Mouse (Mus musculus) liver, postnatal 0 days (tissue): Measurements from ENCODE around the gene Psmd14. TPM values are rescaled to one million over a fixed set of nuclear protein-coding genes. Genes with fewer than 3 reads are reported as not detected.

Experiments
- ATAC-seq: fragments of 200-750 bp; cut with Nextera tagmentation; 2 replicates; pipeline ENCODE4 v1.8.0; 2017; ENCODE audit warnings: mild to moderate bottlenecking, moderate library complexity
- DNase-seq: peaks from one replicate; pipeline ENCODE4 v3.0.0-alpha.2; 2016
- H3K27ac ChIP-seq: fragments of 300-500 bp; sonication (generic); 2 replicates; pipeline ENCODE4 v1.5.1; 2014; ENCODE audit warnings: antibody characterized with exemption, moderate library complexity, mild to moderate bottlenecking, low read depth
- H3K27me3 ChIP-seq: fragments of 300-500 bp; sonication (generic); 2 replicates; pipeline ENCODE4 v1.6.1; 2014; ENCODE audit warnings: low read length, control low read depth, mixed read lengths; ENCODE audit not compliant: insufficient read depth
- H3K36me3 ChIP-seq: fragments of 300-500 bp; sonication (generic); replicated peaks from 2 replicates; pipeline ENCODE4 v1.6.1; 2014; ENCODE audit warnings: mild to moderate bottlenecking, control low read depth, low read length, moderate library complexity, mixed read lengths; ENCODE audit not compliant: insufficient read depth
- H3K4me1 ChIP-seq: fragments of 300-500 bp; sonication (generic); 2 replicates; pipeline ENCODE4 v1.6.1; 2014; ENCODE audit warnings: antibody characterized with exemption, mild to moderate bottlenecking, control low read depth; ENCODE audit not compliant: insufficient read depth
- H3K4me2 ChIP-seq: fragments of 300-500 bp; sonication (generic); 2 replicates; pipeline ENCODE4 v1.6.1; 2014; ENCODE audit warnings: low read depth, mild to moderate bottlenecking, low read length, moderate library complexity, mixed read lengths
- H3K4me3 ChIP-seq: fragments of 300-500 bp; sonication (generic); 2 replicates; pipeline ENCODE4 v1.5.1; 2014; ENCODE audit warnings: low read depth, low read length
- H3K9ac ChIP-seq: fragments of 300-500 bp; sonication (generic); replicated peaks from 2 replicates; pipeline ENCODE4 v1.6.1; 2014; ENCODE audit warnings: mild to moderate bottlenecking, moderate library complexity
- H3K9me3 ChIP-seq: fragments of 300-500 bp; sonication (generic); 2 replicates; pipeline ENCODE4 v1.6.1; 2016; ENCODE audit warnings: mild to moderate bottlenecking, control low read depth, low read length, mixed read lengths
- CTCF ChIP-seq: sonication (generic); IDR thresholded peaks from 2 replicates; pipeline ENCODE4 v1.5.1; 2016; ENCODE audit warnings: antibody characterized with exemption, low read depth
- EP300 ChIP-seq: IDR thresholded peaks from 2 replicates; pipeline ENCODE4 v1.6.1; 2016; ENCODE audit warnings: antibody characterized with exemption, low read depth, mild to moderate bottlenecking
- WGBS: fragments of 180-500 bp; shearing (Covaris S2); extraction: QIAGEN DNeasy Blood & Tissue Kit; methylation state at CpG from one replicate; pipeline ENCODE4 v1.1.7; 2014; ENCODE audit not compliant: insufficient replicate concordance; 5-methylcytosine and 5-hydroxymethylcytosine counted together
- microRNA-seq: library from miRNA; unstranded; fragments of <30 nt; microRNA quantifications from one replicate; pipeline ENCODE4, GENCODE M21; 2016
- polyA plus RNA-seq: library from polyadenylated mRNA; unstranded; fragments of >200 nt; fragmentation: Nextera tagmentation; extraction: Ambion mirVana; gene quantifications from 2 replicates; pipeline ENCODE4 v1.2.1, GENCODE M21; 2015

Gene Psmd14
- polyA plus RNA-seq, 1 experiment from 2014 or later: 83.4 TPM

GRCm38 (mm10) chr2:61823426-61824140 lies 112.1 kb downstream of the Psmd14 start:
- peaks cover 8% of the 10 kb centered on the region; the same call in 1 of the 2 replicates for H3K27me3 ChIP-seq
- H3K9me3 ChIP-seq: no peaks in the 10 kb centered on the region
- H3K4me2 ChIP-seq: no peak overlapping the region
- WGBS: 68% methylated on average over 1 of the region's 1 CpGs
- DNase-seq: no peak
- H3K4me3 ChIP-seq: no peak overlapping the region
- no peak for ATAC-seq
- no peaks in the 10 kb centered on the region for H3K36me3 ChIP-seq
- no peak overlapping the region for H3K27ac ChIP-seq
- no peak overlapping the region for H3K9ac ChIP-seq
- H3K4me1 ChIP-seq: no peaks in the 10 kb centered on the region
- no peak for TF ChIP-seq CTCF
- TF ChIP-seq EP300: no peak

DNA sequence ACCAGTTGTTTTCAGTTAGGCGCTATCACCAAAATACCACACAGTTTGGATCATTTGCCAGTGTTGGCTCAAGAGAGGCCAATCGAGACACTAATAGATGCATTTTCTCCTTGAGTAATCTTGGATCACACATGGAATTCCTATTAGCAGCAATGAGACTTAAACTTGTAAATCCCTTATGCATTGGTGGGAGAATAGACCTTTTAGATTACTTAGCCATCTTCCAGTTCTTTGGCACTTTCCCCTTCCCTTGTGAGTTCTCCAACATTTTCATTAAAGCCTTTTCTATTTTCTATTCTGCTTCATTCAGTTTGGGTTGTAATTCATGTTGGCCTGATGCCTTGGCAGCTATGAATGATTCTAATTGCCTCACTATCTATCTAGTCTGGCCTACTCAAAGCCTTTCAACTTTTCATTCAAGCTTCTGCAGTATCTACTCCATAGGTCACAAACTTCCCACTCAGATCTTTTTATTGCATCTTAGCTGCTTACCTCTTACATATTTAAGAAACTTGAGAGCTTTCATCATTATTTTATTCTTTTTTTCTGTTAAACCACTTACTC lies 125.8 kb downstream of the Psmd14 start:
- DNase-seq: no peak
- no peaks in the 10 kb centered on the region for H3K36me3 ChIP-seq
- no peak overlapping the region for H3K4me3 ChIP-seq
- no peak overlapping the region for H3K9ac ChIP-seq
- TF ChIP-seq CTCF: no peak
- TF ChIP-seq EP300: no peak
- H3K27me3 ChIP-seq: no peaks in the 10 kb centered on the region
- no peak overlapping the region for H3K4me2 ChIP-seq
- H3K4me1 ChIP-seq: no peaks in the 10 kb centered on the region
- 84% methylated on average over 2 of the region's 2 CpGs for WGBS
- H3K27ac ChIP-seq: no peak overlapping the region
- ATAC-seq: no peak
- no peaks in the 10 kb centered on the region for H3K9me3 ChIP-seq

Small RNA genes within 50 kb of the gene (microRNA-seq; reads per million reads assigned to microRNA genes)
- not detected for gene Gm22403

Other genes starting within 250 kb of the Psmd14 start
- 13.9 and 14.5 TPM in 2 replicates for gene Tank, start 133.1 kb upstream of the Psmd14 start, polyA plus RNA-seq
- gene Tbr1, start 91.2 kb downstream of the Psmd14 start, polyA plus RNA-seq: not detected in 2 replicates